Mouse (Mus musculus) spleen, adult 2 months (tissue): ENCODE results near the gene Sh3d21.
"Not testable (repeated sequence)": the region's sequence is repeated elsewhere in the genome, so short reads cannot be mapped to it uniquely, and the experiment has no call there.

Experiments
- CTCF ChIP-seq: fragments of 200-500 bp; IDR thresholded peaks from 2 replicates; pipeline ENCODE4 v1.5.1; 2011; ENCODE audit warnings: mild to moderate bottlenecking, inconsistent platforms; ENCODE audit not compliant: insufficient read depth, insufficient read length, insufficient replicate concordance; ENCODE audit errors: extremely low read depth
- POLR2A ChIP-seq: fragments of 200-500 bp; IDR thresholded peaks from 2 replicates; pipeline ENCODE4 v1.6.1; 2011; ENCODE audit warnings: low read depth, low read length, inconsistent platforms

DNA sequence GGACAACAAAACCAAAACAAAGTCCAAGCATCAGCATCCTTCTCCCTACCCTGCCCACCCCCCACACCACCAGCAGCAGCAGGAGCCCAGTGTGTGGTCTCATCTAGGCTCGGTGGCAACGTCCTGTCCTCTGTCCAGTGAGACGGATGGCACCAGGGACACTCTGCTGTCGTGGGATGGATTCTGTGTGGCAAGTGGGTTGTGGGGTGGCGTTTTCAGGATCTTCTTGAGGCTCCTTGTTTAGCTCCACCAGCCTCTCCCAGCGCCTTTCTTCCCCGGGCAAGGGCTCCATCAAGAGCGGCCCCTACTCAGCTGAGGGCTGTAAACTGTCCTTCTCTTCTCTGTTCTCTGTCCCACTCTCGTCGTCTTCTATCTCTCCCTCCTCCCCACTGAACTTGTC lies 1.8 kb upstream of the Sh3d21 start:
- TF ChIP-seq CTCF, POLR2A: not testable (repeated sequence)
